Mouse (Mus musculus): ENCODE results near the gene Supt4a. TPM values are rescaled to one million over a fixed set of nuclear protein-coding genes. Genes with fewer than 3 reads are reported as not detected.

Supt4a gene
- total and polyA plus RNA-seq, 3 experiments: 229 to 251 (median 241) TPM

GRCm38 (mm10) chr11:87790088-87790487, 52.7 kb downstream of the Supt4a start (continued):
- TF ChIP-seq ELF1 (IDR thresholded peaks at IDR 0.05; ENCODE audit: low read depth, low read length) (no peak), KAT2A (IDR thresholded peaks at IDR 0.05; ENCODE audit: insufficient replicate concordance, low read length) (no peak)

Other genes with a start within 250 kb of the Supt4a start
- not detected in 2 replicates for gene Gm11492, start 170.9 kb upstream of the Supt4a start, total RNA-seq (2012; rRNA removed)
- not detected in 2 replicates for gene Gm11492, start 170.9 kb upstream of the Supt4a start, total RNA-seq (2014; rRNA removed)
- gene Gm11492, start 170.9 kb upstream of the Supt4a start, polyA plus RNA-seq (2012; ENCODE audit: insufficient read length, low read depth): not detected in 2 replicates
- gene Sept4, start 168.6 kb upstream of the Supt4a start, total RNA-seq (2012; rRNA removed): 1.5 and 1.7 TPM in 2 replicates
- gene Sept4, start 168.6 kb upstream of the Supt4a start, total RNA-seq (2014; rRNA removed): 0.32 TPM in 1 of 2 replicates, not detected in the other
- gene Sept4, start 168.6 kb upstream of the Supt4a start, polyA plus RNA-seq (2012; ENCODE audit: insufficient read length, low read depth): 0.42 and 1.5 TPM in 2 replicates
- gene Mtmr4, start 145.4 kb upstream of the Supt4a start, total RNA-seq (2012; rRNA removed): 29.4 and 40.5 TPM in 2 replicates
- gene Mtmr4, start 145.4 kb upstream of the Supt4a start, total RNA-seq (2014; rRNA removed): 27.2 and 29.5 TPM in 2 replicates
- 31.7 and 32.9 TPM in 2 replicates for gene Mtmr4, start 145.4 kb upstream of the Supt4a start, polyA plus RNA-seq (2012; ENCODE audit: insufficient read length, low read depth)
- gene Hsf5, start 120.4 kb upstream of the Supt4a start, total RNA-seq (2012; rRNA removed): 0.04 TPM in 1 of 2 replicates, not detected in the other
- gene Hsf5, start 120.4 kb upstream of the Supt4a start, total RNA-seq (2014; rRNA removed): not detected in 2 replicates
- not detected in 2 replicates for gene Hsf5, start 120.4 kb upstream of the Supt4a start, polyA plus RNA-seq (2012; ENCODE audit: insufficient read length, low read depth)
- gene Rnf43, start 74.8 kb upstream of the Supt4a start, total RNA-seq (2012; rRNA removed): 23.8 and 27.7 TPM in 2 replicates
- 10.7 and 12.2 TPM in 2 replicates for gene Rnf43, start 74.8 kb upstream of the Supt4a start, total RNA-seq (2014; rRNA removed)
- gene Rnf43, start 74.8 kb upstream of the Supt4a start, polyA plus RNA-seq (2012; ENCODE audit: insufficient read length, low read depth): 26.3 and 27.8 TPM in 2 replicates
- gene Tspoap1, start 23.0 kb downstream of the Supt4a start, total RNA-seq (2012; rRNA removed): 19.9 and 36.9 TPM in 2 replicates
- 12.8 and 16.5 TPM in 2 replicates for gene Tspoap1, start 23.0 kb downstream of the Supt4a start, total RNA-seq (2014; rRNA removed)
- gene Tspoap1, start 23.0 kb downstream of the Supt4a start, polyA plus RNA-seq (2012; ENCODE audit: insufficient read length, low read depth): 11.6 and 12.3 TPM in 2 replicates
- gene Mpo, start 56.0 kb downstream of the Supt4a start, total RNA-seq (2012; rRNA removed): not detected in 2 replicates
- not detected in 2 replicates for gene Mpo, start 56.0 kb downstream of the Supt4a start, total RNA-seq (2014; rRNA removed)
- gene Mpo, start 56.0 kb downstream of the Supt4a start, polyA plus RNA-seq (2012; ENCODE audit: insufficient read length, low read depth): not detected in 2 replicates
- gene Lpo, start 90.7 kb downstream of the Supt4a start, total RNA-seq (2012; rRNA removed): not detected in 2 replicates
- not detected in 2 replicates for gene Lpo, start 90.7 kb downstream of the Supt4a start, total RNA-seq (2014; rRNA removed)
- gene Lpo, start 90.7 kb downstream of the Supt4a start, polyA plus RNA-seq (2012; ENCODE audit: insufficient read length, low read depth): not detected in 2 replicates
- gene Mks1, start 115.7 kb downstream of the Supt4a start, total RNA-seq (2012; rRNA removed): 17.9 and 24.4 TPM in 2 replicates
- 16.9 and 20.4 TPM in 2 replicates for gene Mks1, start 115.7 kb downstream of the Supt4a start, total RNA-seq (2014; rRNA removed)
- gene Mks1, start 115.7 kb downstream of the Supt4a start, polyA plus RNA-seq (2012; ENCODE audit: insufficient read length, low read depth): 26.3 and 27.7 TPM in 2 replicates
- gene Epx, start 138.0 kb downstream of the Supt4a start, total RNA-seq (2012; rRNA removed): not detected in 2 replicates
- not detected in 2 replicates for gene Epx, start 138.0 kb downstream of the Supt4a start, total RNA-seq (2014; rRNA removed)
- gene Epx, start 138.0 kb downstream of the Supt4a start, polyA plus RNA-seq (2012; ENCODE audit: insufficient read length, low read depth): 0.10 TPM in 1 of 2 replicates, not detected in the other
- 0.17 and 0.34 TPM in 2 replicates for gene Olfr462, start 154.7 kb downstream of the Supt4a start, total RNA-seq (2012; rRNA removed)
- not detected in 2 replicates for gene Olfr462, start 154.7 kb downstream of the Supt4a start, total RNA-seq (2014; rRNA removed)
- not detected in 2 replicates for gene Olfr462, start 154.7 kb downstream of the Supt4a start, polyA plus RNA-seq (2012; ENCODE audit: insufficient read length, low read depth)
- not detected in 2 replicates for gene Olfr463, start 159.8 kb downstream of the Supt4a start, total RNA-seq (2012; rRNA removed)
- not detected in 2 replicates for gene Olfr463, start 159.8 kb downstream of the Supt4a start, total RNA-seq (2014; rRNA removed)
- gene Olfr463, start 159.8 kb downstream of the Supt4a start, polyA plus RNA-seq (2012; ENCODE audit: insufficient read length, low read depth): not detected in 2 replicates
- not detected in 2 replicates for gene Olfr464, start 183.4 kb downstream of the Supt4a start, total RNA-seq (2012; rRNA removed)
- not detected in 2 replicates for gene Olfr464, start 183.4 kb downstream of the Supt4a start, total RNA-seq (2014; rRNA removed)
- not detected in 2 replicates for gene Olfr464, start 183.4 kb downstream of the Supt4a start, polyA plus RNA-seq (2012; ENCODE audit: insufficient read length, low read depth)
- 35.8 and 43.0 TPM in 2 replicates for gene Dynll2, start 250.0 kb downstream of the Supt4a start, total RNA-seq (2012; rRNA removed)
- 13.0 and 14.0 TPM in 2 replicates for gene Dynll2, start 250.0 kb downstream of the Supt4a start, total RNA-seq (2014; rRNA removed)
- gene Dynll2, start 250.0 kb downstream of the Supt4a start, polyA plus RNA-seq (2012; ENCODE audit: insufficient read length, low read depth): 147 and 148 TPM in 2 replicates